Mouse (Mus musculus) testis, adult 2 months (tissue): Measurements from ENCODE around the gene Raver2.

Experiments used
- CTCF ChIP-seq: fragments of 200-500 bp; IDR thresholded peaks from 2 replicates; pipeline ENCODE4 v1.5.1; 2012; ENCODE audit warnings: low read depth, mild to moderate bottlenecking, inconsistent platforms, low read length, moderate library complexity; ENCODE audit not compliant: control insufficient read depth, insufficient read depth, insufficient replicate concordance
- POLR2A ChIP-seq: fragments of 200-500 bp; IDR thresholded peaks from 2 replicates; pipeline ENCODE4 v1.6.1; 2012; ENCODE audit warnings: low read depth, mild to moderate bottlenecking, inconsistent platforms, low read length, moderate library complexity; ENCODE audit not compliant: control insufficient read depth

DNA sequence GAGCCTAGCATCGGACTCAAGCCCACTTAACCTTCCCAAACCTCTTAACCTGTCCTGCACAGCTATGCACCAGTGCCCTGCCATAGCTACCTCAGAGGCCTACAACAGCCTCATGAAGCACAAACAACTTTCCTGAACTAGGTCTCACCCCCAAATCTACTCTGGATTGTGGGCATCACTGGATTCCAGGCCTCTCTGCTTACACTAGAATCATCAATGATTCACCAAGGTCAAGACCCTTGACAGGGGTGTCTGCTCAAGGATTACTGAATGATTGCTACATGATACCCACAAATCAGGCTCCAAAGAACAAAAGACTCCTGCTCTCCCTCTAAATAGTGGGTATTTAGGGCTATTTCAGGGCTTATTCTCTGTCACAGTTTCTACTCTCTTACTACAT lies 92.0 kb downstream of the Raver2 start:
- TF ChIP-seq CTCF (no peak), POLR2A (no peak)
